Mouse (Mus musculus): Measurements from ENCODE around the gene Ferd3l. TPM values are rescaled to one million over a fixed set of nuclear protein-coding genes. Genes with fewer than 3 reads are reported as not detected.

Ferd3l gene
- polyA plus RNA-seq, 1 experiment from 2014 or later = not detected

DNA sequence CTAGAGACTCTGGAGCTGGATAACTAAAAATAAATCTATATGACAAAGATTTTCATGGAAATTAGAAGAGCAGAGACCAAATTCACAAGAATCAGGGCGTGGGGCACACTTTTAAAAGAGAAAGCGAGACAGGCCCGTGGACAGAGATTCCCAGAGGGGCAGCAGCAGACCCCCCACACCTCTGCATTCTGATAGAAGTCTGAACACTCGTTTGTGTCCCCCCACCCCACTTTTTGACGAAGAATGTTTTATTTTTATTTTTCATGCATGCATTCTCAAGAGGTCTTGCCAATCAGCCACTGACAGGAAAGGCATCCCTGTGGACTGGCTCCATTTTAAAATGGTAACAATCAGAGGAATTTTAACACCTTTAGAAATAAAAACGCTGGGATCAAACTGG lies 31.0 kb downstream of the Ferd3l start:
- Histone ChIP-seq H3K9ac (no peak overlapping the region), H3K4me2 (peak overlapping the region; percentile 77; the same call in 1 of the 2 replicates), H3K4me1 (ENCODE audit: insufficient read depth) (peaks cover 3% of the 10 kb centered on the region; the same call in 1 of the 2 replicates), H3K27me3 (ENCODE audit: insufficient read depth, low read length) (peaks cover 94% of the 10 kb centered on the region), H3K36me3 (ENCODE audit: insufficient read depth) (no peaks in the 10 kb centered on the region), H3K4me3 (ENCODE audit: low read depth, low read length) (peak overlapping the region; percentile 52), H3K27ac (ENCODE audit: low read depth) (no peak overlapping the region), H3K9me3 (ENCODE audit: low read depth, low read length) (no peaks in the 10 kb centered on the region)
- WGBS = 8% methylated on average over 6 of the region's 6 CpGs
- DNase-seq = no peak
- no peak for ATAC-seq (ENCODE audit: insufficient read depth)
- TF ChIP-seq CTCF (IDR thresholded peaks at IDR 0.05; ENCODE audit: low read depth) = no peak

DNA sequence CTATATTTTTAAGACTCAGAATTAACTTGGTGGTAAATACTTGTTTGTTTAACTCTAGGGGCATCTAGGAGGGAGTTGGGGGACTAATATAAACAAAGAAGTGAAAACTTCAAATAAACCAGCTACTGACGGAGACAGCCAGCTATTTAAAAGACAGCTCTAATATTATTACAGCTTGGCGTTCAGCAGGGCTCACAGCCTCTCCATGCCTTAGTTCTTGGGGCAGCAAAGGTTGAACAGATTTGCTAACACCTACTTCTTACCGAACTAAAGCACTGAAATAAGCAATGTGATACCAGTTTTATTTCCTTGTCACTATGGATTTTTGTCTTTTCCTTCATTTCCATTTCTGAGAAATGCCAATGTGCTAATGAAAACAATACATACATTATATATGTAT lies 31.6 kb downstream of the Ferd3l start:
- TF ChIP-seq CTCF (IDR thresholded peaks at IDR 0.05; ENCODE audit: low read depth) = no peak
- Histone ChIP-seq H3K27me3 (ENCODE audit: insufficient read depth, low read length) (peaks cover 95% of the 10 kb centered on the region), H3K27ac (ENCODE audit: low read depth) (no peak overlapping the region), H3K4me3 (ENCODE audit: low read depth, low read length) (no peak overlapping the region), H3K36me3 (ENCODE audit: insufficient read depth) (no peaks in the 10 kb centered on the region), H3K9me3 (ENCODE audit: low read depth, low read length) (no peaks in the 10 kb centered on the region), H3K4me1 (ENCODE audit: insufficient read depth) (peaks cover 3% of the 10 kb centered on the region; the same call in 1 of the 2 replicates), H3K9ac (no peak overlapping the region), H3K4me2 (no peak overlapping the region)
- ATAC-seq (ENCODE audit: insufficient read depth) (no peak), DNase-seq (peak; percentile 31)
- 10% methylated on average over 3 of the region's 3 CpGs for WGBS

DNA sequence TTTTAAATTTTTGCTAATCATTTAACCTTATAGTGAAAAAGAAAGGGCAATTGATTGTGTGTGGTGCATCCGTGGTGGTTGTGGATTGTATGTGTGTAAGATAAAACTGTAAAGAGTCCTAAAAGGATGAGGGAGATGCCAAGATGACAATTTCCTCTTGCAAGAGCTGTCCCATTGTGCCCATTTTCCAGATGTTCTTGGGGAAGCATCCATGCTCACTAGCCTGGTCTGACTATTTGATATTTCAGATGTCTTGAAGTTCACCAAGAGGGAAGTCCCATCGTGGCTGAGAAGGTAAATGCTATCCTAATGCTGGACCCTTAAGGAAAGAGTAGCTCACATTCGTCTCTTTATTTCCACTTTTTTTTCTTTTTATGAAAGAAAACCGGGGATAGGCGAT lies 32.8 kb downstream of the Ferd3l start:
- H3K27me3 ChIP-seq (ENCODE audit: insufficient read depth, low read length) = peaks cover 94% of the 10 kb centered on the region
- no peak overlapping the region for H3K9ac ChIP-seq
- WGBS = 35% methylated on average over 5 of the region's 5 CpGs
- no peak overlapping the region for H3K4me2 ChIP-seq
- peaks cover 3% of the 10 kb centered on the region; the same call in 1 of the 2 replicates for H3K4me1 ChIP-seq (ENCODE audit: insufficient read depth)
- H3K27ac ChIP-seq (ENCODE audit: low read depth) = no peak overlapping the region
- H3K36me3 ChIP-seq (ENCODE audit: insufficient read depth) = no peaks in the 10 kb centered on the region
- no peak for TF ChIP-seq CTCF (IDR thresholded peaks at IDR 0.05; ENCODE audit: low read depth)
- H3K4me3 ChIP-seq (ENCODE audit: low read depth, low read length) = no peak overlapping the region
- DNase-seq (no peak), ATAC-seq (ENCODE audit: insufficient read depth) (no peak)
- no peaks in the 10 kb centered on the region for H3K9me3 ChIP-seq (ENCODE audit: low read depth, low read length)

DNA sequence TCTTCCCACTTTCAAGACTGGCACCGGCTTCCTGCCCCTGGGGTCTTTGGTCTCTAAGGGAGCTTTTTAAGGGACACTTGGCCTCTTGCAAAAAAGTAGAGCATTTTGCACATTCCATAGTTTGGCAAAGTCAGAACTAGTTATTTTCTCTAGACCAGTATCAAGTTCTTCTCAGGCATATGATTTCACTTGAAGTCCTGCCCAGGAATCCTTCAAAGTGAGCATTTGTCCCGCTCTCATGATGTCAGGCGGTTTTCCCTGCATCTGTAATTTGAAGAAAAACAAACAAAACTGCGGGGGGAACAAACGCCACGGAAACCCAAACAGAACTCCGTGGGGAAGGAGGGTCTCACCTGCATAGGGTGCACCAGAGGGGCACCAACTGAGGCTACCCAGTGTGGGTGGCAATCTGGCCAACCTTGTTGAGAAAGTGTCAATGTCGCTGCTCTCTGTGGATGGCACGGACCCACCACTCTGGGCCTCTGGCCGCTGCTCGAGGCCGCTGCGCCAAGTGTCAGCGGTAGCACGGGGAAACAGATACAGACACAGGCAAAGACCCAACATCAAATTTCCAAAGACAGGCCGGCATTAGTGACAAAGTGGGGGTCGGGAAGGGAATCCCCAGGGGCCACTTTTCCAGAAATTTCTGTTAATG lies 34.0 kb downstream of the Ferd3l start:
- no peak overlapping the region for H3K4me2 ChIP-seq

DNA sequence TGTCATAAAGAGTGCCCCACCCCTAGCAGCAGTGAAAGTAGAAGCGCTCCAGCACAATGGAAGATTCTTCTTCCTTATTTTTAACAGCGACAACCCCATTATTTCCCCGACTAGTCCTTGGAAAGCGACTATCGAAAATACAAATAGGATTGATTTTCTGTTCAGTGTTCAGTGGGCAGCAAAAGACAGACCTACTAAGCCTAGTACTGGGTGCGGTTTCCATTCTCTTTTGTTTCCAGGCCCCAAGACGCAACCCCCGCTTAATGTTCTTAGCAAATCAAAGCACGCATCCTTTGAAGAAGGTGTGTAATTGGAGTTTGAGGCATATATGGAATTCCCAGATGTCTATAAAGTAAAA lies 34.5 kb downstream of the Ferd3l start:
- Histone ChIP-seq H3K27ac (ENCODE audit: low read depth) (no peak overlapping the region), H3K9me3 (ENCODE audit: low read depth, low read length) (no peaks in the 10 kb centered on the region), H3K4me3 (ENCODE audit: low read depth, low read length) (no peak overlapping the region), H3K36me3 (ENCODE audit: insufficient read depth) (no peaks in the 10 kb centered on the region), H3K4me1 (ENCODE audit: insufficient read depth) (peaks cover 3% of the 10 kb centered on the region; the same call in 1 of the 2 replicates), H3K4me2 (no peak overlapping the region), H3K9ac (no peak overlapping the region), H3K27me3 (ENCODE audit: insufficient read depth, low read length) (peaks cover 94% of the 10 kb centered on the region)
- no peak for DNase-seq
- WGBS = 30% methylated on average over 9 of the region's 9 CpGs
- no peak for TF ChIP-seq CTCF (IDR thresholded peaks at IDR 0.05; ENCODE audit: low read depth)
- ATAC-seq (ENCODE audit: insufficient read depth) = no peak

More for the DNA sequence above, 34.0 kb downstream of the Ferd3l start:
- WGBS = 8% methylated on average over 17 of the region's 17 CpGs
- ATAC-seq (ENCODE audit: insufficient read depth) (no peak), DNase-seq (no peak)
- Histone ChIP-seq H3K27me3 (ENCODE audit: insufficient read depth, low read length) (peaks cover 94% of the 10 kb centered on the region), H3K4me1 (ENCODE audit: insufficient read depth) (peaks cover 3% of the 10 kb centered on the region; the same call in 1 of the 2 replicates), H3K4me3 (ENCODE audit: low read depth, low read length) (no peak overlapping the region), H3K27ac (ENCODE audit: low read depth) (no peak overlapping the region), H3K9me3 (ENCODE audit: low read depth, low read length) (no peaks in the 10 kb centered on the region), H3K9ac (no peak overlapping the region), H3K36me3 (ENCODE audit: insufficient read depth) (no peaks in the 10 kb centered on the region)
- TF ChIP-seq CTCF (IDR thresholded peaks at IDR 0.05; ENCODE audit: low read depth) = no peak

DNA sequence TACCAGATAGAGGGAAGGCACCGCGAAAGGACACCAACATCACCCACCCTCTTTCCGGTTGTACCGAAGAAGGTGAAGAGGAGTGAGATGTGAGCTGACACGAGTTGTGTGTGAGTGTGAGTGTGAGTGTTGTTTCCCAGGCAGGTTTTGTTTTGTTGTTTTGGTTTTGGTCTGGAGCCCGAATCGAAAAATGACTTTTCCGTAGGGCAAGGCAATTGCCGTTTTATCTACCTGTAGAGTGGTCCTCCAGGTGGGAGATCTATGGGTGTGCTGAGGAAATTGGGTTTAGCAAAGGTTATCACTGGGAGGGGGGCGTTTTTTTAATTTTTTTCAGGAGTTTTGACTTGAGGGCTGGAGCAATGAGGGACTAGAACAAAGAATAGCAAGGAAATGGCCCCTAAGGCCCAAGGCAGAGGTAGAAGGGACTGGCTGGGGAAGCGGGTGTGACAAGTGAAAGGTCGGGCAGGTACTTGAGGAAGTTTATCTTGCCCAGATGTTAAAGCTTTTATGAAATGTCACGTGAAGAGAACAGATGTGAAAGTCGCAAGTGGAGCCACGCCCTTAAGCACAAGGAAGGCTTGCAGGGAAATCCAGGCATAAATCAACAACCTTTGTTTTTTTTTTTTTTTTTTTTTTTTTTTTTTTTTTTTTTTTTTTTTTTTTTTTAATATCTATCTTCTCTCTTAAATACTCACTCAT lies 35.6 kb downstream of the Ferd3l start:
- ATAC-seq (ENCODE audit: insufficient read depth) (no peak), DNase-seq (no peak)
- Histone ChIP-seq H3K4me3 (ENCODE audit: low read depth, low read length) (no peak overlapping the region), H3K27ac (ENCODE audit: low read depth) (no peak overlapping the region), H3K9ac (no peak overlapping the region), H3K4me2 (no peak overlapping the region), H3K36me3 (ENCODE audit: insufficient read depth) (no peaks in the 10 kb centered on the region), H3K9me3 (ENCODE audit: low read depth, low read length) (no peaks in the 10 kb centered on the region), H3K4me1 (ENCODE audit: insufficient read depth) (no peaks in the 10 kb centered on the region; the same call in 1 of the 2 replicates), H3K27me3 (ENCODE audit: insufficient read depth, low read length) (peaks cover 94% of the 10 kb centered on the region)
- WGBS = 15% methylated on average over 15 of the region's 15 CpGs
- no peak for TF ChIP-seq CTCF (IDR thresholded peaks at IDR 0.05; ENCODE audit: low read depth)

DNA sequence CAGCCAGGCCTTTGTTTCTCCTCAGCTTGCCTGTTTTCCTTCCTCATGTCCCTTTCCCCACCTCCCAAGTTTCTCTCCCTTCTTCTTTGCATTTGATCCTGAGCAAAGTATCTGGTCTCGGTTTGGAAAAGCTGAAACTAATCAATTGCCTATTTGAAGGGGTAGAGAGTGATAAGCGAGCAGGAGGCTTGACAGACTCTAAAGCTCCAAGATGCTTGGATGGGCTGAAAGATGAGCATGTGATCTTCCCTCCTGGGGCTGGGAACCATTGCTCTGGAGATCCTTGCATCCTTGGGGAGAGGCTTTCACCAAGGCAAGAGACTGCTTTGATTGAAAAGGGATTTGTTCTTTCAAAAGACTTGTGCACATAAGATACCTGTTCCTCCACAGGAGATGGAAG lies 36.2 kb downstream of the Ferd3l start:
- WGBS = 44% methylated on average over 2 of the region's 2 CpGs
- no peak overlapping the region for H3K4me2 ChIP-seq
- DNase-seq = no peak
- no peak overlapping the region for H3K27ac ChIP-seq (ENCODE audit: low read depth)
- no peak overlapping the region for H3K9ac ChIP-seq
- peaks cover 94% of the 10 kb centered on the region for H3K27me3 ChIP-seq (ENCODE audit: insufficient read depth, low read length)
- no peak for ATAC-seq (ENCODE audit: insufficient read depth)
- no peaks in the 10 kb centered on the region; the same call in 1 of the 2 replicates for H3K4me1 ChIP-seq (ENCODE audit: insufficient read depth)
- no peak for TF ChIP-seq CTCF (IDR thresholded peaks at IDR 0.05; ENCODE audit: low read depth)
- H3K9me3 ChIP-seq (ENCODE audit: low read depth, low read length) = no peaks in the 10 kb centered on the region
- no peak overlapping the region for H3K4me3 ChIP-seq (ENCODE audit: low read depth, low read length)
- no peaks in the 10 kb centered on the region for H3K36me3 ChIP-seq (ENCODE audit: insufficient read depth)

Measured in lung, embryonic 14.5 days (tissue).